Mouse (Mus musculus): Measurements from ENCODE around the gene Cip2a. TPM values are rescaled to one million over a fixed set of nuclear protein-coding genes. Genes with fewer than 3 reads are reported as not detected.

The Cip2a gene
- total RNA-seq (2021), result under 1 TPM; 0.75 to 0.94 TPM

DNA sequence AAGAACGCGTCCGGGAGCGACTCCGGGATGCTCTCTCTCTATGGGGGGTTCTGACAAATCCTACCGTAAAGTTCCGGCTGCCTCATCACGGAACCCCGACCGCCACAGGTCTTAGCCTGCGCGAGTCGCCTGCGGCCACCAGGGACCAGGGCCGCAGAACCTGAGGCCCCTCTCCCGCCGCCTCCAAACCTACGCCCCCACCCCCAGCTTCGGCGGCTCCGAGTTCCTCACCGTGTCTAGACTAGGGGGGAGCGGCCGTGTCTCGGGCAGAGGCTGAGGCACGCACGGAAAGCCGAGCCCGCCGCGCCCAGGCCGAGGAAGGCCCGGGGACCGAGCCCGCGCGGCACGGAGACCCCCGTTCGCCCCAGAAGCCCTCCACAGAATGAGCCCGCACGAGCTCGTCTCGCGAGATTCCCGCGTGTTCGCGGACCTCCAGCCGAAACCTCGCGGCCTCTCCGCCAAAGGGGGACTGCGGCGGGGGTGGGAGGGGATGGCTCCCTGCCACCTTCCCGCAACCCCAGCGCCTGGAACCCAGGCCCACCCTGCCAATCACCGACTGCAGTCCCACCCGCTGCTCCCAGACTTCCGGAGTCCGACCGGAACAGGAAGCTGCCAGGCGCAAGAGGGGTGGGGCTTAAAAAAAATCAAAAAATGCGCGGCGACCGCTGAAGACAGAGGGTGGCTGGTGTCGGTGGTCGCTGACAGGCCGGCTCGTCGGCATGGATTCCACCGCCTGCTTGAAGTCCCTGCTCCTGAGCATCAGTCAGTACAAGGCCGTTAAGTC is at the start of gene Cip2a, which contains the start of gene Dzip3:
TSS of gene Cip2a (plus strand) at position 627 of the 784 bp plus-strand sequence.
TSS of gene Dzip3 (minus strand) at position 607 of the 784 bp plus-strand sequence.
- intact Hi-C loops (cut with DNase I), result no loop called here
- peak; percentile 77 for DNase-seq (ENCODE audit: low spot score)

- intact Hi-C loops (cut with DNase I), result no loop called here
- DNase-seq (ENCODE audit: low spot score), result no peak
Observed at GRCm38 (mm10) chr16:48972996-48973395, 21.0 kb upstream of the Cip2a start.

- DNase-seq (ENCODE audit: low spot score), result no peak
- intact Hi-C loops (cut with DNase I), result no loop called here
Observed at GRCm38 (mm10) chr16:48973548-48973947, 20.4 kb upstream of the Cip2a start.

DNA sequence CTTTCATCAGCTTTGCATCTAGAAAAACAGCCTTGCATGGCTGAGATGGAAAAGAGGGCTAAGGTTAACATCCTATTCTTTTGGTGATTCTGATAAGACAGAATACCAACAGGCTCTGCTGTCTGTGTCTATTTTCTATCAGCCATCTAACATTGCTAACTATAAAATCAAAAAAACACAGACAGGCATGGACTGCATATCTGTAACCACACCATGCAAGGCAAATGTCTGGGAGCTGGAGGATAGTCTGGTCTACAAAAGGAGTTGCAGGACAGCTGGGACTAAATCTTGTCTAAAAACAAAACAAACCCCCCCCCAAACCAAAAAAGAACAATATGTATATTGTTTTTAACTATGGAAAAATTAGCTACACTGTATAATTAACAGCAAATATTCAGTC is 14.0 kb upstream of the Cip2a start:
- no peak for DNase-seq (ENCODE audit: low spot score)
- intact Hi-C loops (cut with DNase I), result no loop called here

DNA sequence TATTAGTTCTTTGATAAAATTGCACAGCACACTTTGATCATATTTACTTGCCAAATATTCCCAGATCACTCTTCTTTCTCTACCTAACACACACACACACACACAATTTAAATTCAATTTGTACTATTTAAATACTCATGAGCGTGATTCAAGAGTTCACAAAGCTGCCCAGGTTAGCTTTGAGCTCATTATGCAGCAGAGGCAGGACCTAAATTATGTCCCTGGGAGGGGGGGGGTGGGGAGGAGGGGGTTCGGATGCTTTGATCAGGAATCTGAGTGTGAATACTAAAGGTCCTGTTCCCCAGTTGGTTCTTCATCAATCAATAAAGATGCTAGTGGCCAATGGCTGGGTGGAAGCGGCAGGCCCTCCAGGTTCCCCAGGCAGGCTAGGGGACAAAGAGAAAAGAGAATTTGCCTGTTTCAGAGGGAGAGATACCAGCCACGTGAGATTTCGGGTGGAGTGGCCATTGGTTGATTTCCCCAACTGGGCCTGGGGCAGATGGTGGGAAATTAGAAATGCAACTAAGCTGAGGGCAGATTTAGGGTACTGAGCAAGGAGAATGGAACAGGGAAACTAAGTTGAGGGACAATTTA is 8.9 kb upstream of the Cip2a start:
- intact Hi-C loops (cut with DNase I), result no loop called here

DNA sequence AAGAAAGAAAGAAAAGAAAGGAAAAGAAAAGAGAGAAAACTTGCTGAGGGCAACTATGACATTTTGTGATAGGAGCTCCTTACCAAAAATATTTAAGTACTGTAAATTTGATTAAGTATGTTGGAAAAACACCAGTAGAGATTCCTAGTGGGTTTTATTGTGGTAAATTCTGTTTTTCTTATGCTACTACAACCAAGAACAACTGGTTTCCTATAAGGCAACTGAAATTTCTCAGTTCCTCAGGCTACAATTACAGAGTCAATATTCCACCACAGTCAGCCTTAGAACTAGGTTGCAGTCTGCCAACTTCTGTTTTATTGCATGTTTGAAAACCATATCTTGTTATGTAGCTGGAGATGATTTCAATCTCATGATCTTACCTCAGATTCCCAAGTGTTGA is 4.3 kb upstream of the Cip2a start:
- intact Hi-C loops (cut with DNase I), result no loop called here
- no peak for DNase-seq (ENCODE audit: low spot score)

More for the DNA sequence above, 8.9 kb upstream of the Cip2a start:
- DNase-seq (ENCODE audit: low spot score), result no peak

DNA sequence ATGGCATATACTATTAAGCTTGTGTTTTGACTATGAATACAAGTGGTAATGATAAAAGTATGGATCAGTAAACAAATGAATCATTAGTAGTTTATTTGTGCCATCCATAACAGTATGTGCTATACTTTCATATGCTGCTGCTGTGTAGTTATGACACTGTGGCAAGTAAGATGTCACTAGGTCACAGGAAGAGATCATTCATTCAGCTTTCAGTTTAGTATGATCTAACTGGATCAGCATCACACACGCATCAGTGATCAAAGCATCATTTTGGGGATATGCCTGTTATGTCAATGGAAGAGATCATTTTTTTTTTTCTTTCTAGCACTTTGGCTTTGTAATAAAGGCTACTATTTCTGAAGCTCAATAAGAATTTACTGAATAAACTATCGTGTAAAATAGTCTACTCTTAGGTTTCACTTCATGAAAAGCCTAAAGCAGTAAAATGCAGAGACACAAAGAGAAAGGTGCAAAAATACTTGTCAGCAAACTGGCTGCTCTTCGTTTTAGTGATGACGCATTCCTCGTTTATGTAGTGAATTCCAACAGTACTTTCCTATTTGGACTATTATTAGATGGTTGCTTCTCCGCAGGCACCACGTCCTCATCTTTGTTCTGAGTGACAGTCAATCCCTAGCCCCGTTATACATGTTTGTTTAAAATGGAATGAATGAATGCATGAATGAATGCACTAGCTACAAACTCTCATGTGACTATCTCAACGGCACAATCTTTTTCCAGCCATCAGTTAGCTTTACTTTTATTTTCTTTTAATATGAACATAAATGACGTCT is 1.4 kb upstream of the Cip2a start:
- no peak for DNase-seq (ENCODE audit: low spot score)
- intact Hi-C loops (cut with DNase I), result no loop called here

DNA sequence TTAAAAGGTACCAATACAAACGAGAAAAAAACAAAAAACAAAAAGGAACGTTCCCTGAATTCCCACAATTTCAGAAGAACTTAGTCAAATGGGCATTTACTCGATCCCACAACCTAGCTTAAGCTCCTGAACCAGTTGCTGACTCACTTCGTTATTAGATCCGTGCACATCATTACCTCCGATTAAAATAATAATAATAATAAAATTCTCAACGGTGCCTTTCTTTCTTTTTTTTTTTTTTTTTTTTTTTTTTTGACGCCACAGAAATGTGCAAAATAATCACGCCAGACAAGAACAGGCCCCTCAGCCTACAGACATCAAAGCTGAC is 790 bp upstream of the Cip2a start:
- intact Hi-C loops (cut with DNase I), result no loop called here
- no peak for DNase-seq (ENCODE audit: low spot score)

GRCm38 (mm10) chr16:48994343-48994693 is 333 bp downstream of the Cip2a start:
- DNase-seq (ENCODE audit: low spot score), result no peak
- intact Hi-C loops (cut with DNase I), result no loop called here

- intact Hi-C loops (cut with DNase I), result no loop called here
- DNase-seq (ENCODE audit: low spot score), result no peak
Observed at GRCm38 (mm10) chr16:49004151-49004550, 10.2 kb downstream of the Cip2a start.

- intact Hi-C loops (cut with DNase I), result loop anchor here (10.0 kb wide), 1 partner anchor 308 kb away; no protein-coding TSS in a partner anchor
- DNase-seq (ENCODE audit: low spot score), result no peak
Observed at GRCm38 (mm10) chr16:49016620-49017332, 22.8 kb downstream of the Cip2a start.

DNA sequence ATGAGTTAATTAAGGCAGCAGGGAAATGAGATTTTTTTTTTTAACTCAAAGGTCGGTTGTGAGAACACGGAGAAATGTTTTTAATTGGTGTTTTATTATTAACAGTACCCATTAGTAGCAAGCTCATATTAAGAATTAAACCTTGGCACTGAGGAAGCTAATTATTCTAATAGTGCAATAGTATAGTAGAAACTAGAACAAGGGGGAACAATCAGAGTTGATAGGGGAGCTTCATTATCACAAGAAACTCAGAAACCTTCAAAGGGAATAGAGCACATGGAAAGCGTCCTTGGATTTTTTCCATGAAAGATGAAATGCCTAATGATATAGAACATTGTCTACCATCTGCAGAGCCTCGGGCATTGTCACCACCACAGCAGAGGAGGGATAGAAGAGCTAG is 41.9 kb downstream of the Cip2a start:
- no peak for DNase-seq (ENCODE audit: low spot score)
- intact Hi-C loops (cut with DNase I), result no loop called here

GRCm38 (mm10) chr16:49037771-49038170 is 43.8 kb downstream of the Cip2a start:
- intact Hi-C loops (cut with DNase I), result no loop called here
- DNase-seq (ENCODE audit: low spot score), result no peak

GRCm38 (mm10) chr16:49040554-49041221 is 46.7 kb downstream of the Cip2a start:
- no peak for DNase-seq (ENCODE audit: low spot score)
- intact Hi-C loops (cut with DNase I), result no loop called here

GRCm38 (mm10) chr16:49049214-49049613 is 55.2 kb downstream of the Cip2a start:
- intact Hi-C loops (cut with DNase I), result no loop called here
- no peak for DNase-seq (ENCODE audit: low spot score)

DNA sequence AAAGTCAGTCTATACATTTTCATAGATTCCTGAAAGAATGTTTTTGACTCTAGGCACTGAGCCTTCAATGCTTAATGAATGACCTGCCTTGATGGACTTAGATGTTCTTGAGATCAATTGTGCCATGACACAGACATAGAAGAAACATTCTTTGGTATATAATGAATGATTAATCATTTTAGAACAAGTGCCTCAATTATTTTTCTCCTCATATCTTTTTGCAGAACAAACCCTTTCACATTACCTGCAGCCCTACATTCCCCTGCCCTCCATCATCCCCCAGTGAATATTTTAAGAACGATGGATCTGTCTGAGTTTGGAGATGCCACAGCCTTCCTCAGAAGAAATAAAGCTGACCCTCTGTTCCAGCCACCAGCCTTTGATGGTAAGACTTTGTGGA is 63.2 kb downstream of the Cip2a start, which contains the start of gene Myh15:
TSS of gene Myh15 (plus strand) at position 301 of the 400 bp plus-strand sequence.
- intact Hi-C loops (cut with DNase I), result no loop called here
- no peak for DNase-seq (ENCODE audit: low spot score)

All from heart, postnatal 25 days (tissue).